Mouse (Mus musculus) cerebellum, postnatal 4 days (tissue): Measurements from ENCODE around the gene Plcd1.
A peak's percentile ranks its signal among the peaks of the same experiment; 100 is the strongest.

Experiments
- DNase-seq, 2 experiments: peaks; one replicate each; pipeline ENCODE4 v3.0.0; 2022; ENCODE audit warnings: low spot score in 2 of 2, mixed read lengths in 1 of 2

Plcd1 gene

DNA sequence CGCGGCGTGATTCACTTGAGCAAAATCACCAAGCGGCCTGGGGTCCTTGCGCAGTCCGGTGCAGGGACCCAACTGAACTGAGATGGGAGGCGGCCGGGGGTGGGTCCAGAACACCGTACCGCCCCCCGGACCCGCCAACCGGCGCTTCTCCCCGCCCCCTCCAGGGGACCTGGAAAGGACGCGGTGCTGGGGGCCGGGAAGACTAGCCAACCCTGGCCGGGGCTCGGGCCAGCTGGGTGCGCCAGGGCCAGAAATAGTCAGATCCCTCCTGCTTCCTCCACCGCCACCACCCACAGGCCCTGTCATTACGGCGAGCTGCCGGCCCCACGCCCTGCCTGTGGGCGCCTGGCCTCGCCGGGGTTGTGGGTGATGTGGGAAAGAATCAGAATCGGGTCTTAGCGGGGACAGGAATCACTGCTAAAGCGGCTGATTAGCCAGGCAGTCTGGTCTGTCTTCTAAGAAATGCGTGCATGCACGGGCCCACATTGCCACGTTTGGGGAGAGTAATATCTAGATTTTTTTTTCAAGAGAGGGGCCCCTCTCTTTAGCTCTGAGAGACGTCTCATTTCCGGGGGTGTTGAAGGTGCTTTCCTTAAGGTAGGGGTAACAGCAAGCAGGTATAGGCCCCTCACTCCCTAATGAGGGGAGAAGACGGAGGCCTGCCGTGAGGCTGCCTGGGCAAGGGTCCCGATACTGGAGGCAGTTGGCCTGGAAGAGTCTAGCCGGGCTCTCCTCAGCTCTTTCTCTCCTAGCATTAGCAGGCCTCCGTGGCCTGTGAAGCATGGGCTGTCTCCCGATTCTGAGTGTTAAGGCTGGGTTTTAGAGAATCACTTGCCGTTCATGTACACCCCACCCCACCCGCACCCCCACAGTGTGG is at the start of gene Plcd1:
TSS of gene Plcd1 (minus strand) at position 84 of the 877 bp plus-strand sequence.
- peak; percentile 77 for DNase-seq

- DNase-seq, result no peak
These were observed 48.8 kb upstream of the Plcd1 start for GRCm38 (mm10) chr9:119142066-119142465.

GRCm38 (mm10) chr9:119138836-119139235 is 45.5 kb upstream of the Plcd1 start:
- no peak for DNase-seq

GRCm38 (mm10) chr9:119130692-119131091 is 37.4 kb upstream of the Plcd1 start:
- no peak for DNase-seq

GRCm38 (mm10) chr9:119128436-119129181 is 35.3 kb upstream of the Plcd1 start:
- no peak for DNase-seq

DNA sequence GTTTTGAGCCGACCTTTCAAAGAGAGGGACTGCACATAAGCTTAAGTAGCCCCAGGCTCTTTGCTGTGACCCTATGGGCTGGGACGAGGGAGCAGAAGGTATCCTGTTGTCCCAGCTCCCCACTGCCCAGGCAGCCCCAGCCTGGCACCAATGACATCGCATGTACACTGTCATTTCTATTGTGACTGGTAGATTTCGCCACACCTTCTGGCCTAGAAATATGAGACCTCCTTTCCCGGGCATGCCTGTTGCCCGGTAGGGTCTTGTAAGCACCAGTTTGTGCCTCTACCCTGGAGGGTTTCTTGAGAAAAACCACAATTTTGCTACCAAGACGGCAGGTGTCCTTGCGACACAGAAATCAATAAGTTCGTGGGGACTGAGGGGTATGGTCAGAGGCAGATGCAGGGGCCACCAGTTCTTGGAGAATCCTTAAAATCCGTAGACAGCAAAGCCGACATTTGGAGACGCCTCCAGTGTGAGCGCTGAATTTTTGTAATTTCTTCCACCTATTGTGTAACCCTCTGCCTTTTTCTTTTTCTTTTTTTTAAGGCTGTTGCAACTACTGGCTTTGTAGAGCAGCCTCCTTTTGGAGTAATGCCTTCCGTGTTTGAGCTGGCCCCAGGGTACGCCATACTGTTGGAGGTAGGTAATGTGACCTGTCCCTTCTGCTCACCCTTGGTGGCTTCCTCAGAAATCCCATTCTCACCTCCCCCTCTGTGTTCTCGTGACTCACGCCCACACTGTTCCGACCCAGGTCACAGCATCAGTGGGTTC is 29.5 kb upstream of the Plcd1 start:
- DNase-seq, result no peak

DNA sequence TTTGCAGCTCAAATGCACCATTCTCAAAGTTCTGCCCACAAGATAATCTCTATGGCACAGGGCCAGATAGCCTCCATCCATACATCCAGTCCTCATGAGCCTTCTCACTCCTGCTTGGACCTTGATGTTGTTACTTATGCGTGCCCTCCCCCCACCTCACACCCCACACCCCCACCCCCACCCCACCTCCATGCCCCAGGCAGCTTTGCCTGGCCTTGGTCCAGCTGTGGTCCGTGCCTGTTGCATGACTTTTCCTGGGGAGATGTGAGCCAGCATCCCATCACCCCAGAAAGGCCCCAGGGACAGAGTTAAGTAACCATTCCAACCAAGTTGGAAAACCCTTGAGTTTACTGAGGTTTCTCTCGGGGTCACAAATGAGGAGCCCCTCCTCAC is 26.9 kb upstream of the Plcd1 start:
- no peak for DNase-seq

- no peak for DNase-seq
These were observed 26.3 kb upstream of the Plcd1 start for GRCm38 (mm10) chr9:119119409-119120167.

GRCm38 (mm10) chr9:119114911-119115310 is 21.6 kb upstream of the Plcd1 start:
- no peak for DNase-seq

DNA sequence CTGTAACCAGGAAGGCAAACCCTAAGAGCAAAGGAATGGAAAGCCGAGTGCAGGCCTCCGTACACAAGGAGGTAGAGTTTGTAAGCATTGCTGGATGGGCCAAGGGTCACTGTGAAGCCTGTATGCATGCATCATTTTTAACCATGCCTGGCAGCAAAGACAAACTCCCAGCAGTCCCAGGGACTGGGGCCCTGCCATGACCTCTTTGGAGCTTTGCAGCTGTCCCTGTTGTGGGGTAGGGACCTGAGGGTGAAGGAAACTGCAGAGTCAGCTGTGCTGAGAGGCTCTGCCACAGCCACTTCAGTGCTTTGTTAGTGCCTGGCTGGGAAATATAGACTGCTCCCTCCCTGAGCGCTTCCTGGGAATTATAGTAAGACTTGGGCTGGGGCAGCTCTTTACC is 17.3 kb upstream of the Plcd1 start:
- no peak for DNase-seq

GRCm38 (mm10) chr9:119109685-119110353 is 16.5 kb upstream of the Plcd1 start:
- no peak for DNase-seq

- DNase-seq, result no peak
These were observed 14.3 kb upstream of the Plcd1 start for GRCm38 (mm10) chr9:119107566-119107965.

- DNase-seq, result no peak
These were observed 9.4 kb upstream of the Plcd1 start for GRCm38 (mm10) chr9:119102783-119103113.

DNA sequence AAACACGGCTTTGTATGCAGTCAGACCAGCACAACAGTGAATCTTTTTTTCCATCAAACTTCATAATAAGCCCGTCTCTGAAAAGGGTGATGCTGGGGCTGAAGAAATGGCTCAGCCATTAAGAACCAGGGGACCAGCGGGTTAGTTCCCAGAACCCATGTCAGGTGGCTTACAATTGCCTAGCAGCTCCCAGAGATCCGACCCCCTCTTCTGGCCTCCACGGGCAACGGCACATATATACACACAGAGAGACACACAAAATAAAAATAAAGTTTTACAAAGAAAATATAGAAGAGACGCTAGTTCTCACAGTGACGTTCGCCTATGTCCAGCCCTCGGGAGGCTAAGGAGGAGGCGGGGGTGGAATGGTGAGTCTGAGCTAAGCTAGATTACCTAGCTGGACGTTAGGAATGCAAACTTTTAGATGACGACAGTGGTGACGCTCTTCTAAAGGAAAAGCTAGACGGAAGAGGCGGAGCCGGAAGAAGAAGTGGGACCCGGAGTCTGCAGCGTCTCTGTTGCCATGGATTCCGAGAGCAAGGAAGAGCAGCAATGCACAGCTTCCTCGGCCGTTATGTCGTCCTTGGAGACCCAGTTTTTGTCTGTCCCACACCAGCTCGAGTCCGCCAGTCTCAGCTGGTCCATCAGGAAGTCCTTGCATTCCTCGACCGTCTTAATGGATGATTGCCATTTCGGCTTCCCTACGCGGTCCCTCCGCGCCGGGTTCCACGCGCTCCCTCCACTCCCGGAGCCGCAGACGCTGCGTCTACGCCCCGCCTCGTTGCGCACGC is 8.9 kb upstream of the Plcd1 start, which contains the start of gene Dlec1:
TSS of gene Dlec1 (plus strand) at position 487 of the 791 bp plus-strand sequence.
- peak in 1 of 2 experiments; percentile 46 for DNase-seq

DNA sequence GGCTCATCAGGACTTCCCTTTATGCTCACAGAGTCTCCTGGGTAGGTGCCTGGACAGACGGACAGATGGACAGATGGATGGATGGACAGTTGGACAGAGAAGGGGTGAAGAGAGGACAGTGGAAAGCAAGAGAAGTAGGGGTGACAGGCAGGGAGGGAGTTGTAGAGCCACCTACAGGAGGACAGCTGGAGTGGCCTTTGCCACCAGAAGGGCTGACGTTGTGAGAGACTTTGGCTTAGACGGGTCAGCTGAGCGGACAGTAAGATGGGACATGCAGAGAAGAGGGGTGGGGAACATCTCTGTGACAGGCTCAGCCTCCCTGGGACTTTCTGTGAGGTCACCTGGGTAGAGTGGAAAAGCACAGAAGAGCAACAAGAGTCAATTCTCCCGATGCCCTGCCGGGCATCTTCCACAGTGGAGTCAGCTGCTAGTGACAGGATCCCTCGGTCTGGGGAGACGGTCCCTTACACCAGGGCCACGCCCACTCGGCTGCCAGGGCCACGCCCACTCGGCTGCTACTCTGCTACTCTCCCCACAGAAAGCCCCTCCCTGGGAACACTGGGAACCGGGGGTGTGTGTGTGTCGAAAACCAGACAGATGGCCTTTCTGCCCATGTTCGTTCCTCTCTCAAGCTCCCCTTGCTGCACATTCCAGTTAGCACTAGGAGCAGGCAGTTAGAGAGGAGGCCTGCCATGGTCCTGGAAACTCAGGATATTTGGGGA is 7.0 kb upstream of the Plcd1 start:
- DNase-seq, result no peak

DNA sequence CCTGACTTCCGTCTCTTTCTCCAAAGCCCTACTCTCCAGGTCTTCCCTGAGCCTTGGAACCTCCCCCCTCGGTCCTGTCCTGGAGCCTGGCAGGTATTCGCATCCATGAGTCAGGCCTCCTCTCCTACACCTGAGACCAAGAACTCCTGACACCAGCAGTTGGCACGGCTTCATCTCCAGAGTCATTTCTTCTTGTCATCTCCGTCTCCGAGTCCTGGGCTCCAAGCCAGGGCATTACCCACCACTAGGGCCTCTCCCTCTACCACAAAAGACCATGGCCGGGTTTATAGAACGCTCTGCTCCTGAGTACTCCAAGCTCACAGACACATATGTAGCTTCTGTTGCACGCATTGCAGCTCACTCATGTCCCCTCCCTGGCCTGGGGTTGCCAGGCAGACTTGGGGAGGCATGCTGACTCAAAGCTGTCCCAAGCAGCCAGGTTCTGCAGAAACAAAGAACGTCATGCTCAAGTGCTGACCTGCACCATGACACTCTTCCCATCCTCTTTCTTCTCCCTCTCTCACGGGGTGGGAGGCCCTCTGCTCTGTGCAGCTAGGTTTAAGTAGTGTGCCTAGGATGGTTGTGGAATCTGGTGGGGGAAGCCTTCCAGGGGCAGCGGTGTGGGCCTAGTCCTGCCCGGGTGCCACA is 1.3 kb upstream of the Plcd1 start:
- peak in 1 of 2 experiments; percentile 42 for DNase-seq

DNA sequence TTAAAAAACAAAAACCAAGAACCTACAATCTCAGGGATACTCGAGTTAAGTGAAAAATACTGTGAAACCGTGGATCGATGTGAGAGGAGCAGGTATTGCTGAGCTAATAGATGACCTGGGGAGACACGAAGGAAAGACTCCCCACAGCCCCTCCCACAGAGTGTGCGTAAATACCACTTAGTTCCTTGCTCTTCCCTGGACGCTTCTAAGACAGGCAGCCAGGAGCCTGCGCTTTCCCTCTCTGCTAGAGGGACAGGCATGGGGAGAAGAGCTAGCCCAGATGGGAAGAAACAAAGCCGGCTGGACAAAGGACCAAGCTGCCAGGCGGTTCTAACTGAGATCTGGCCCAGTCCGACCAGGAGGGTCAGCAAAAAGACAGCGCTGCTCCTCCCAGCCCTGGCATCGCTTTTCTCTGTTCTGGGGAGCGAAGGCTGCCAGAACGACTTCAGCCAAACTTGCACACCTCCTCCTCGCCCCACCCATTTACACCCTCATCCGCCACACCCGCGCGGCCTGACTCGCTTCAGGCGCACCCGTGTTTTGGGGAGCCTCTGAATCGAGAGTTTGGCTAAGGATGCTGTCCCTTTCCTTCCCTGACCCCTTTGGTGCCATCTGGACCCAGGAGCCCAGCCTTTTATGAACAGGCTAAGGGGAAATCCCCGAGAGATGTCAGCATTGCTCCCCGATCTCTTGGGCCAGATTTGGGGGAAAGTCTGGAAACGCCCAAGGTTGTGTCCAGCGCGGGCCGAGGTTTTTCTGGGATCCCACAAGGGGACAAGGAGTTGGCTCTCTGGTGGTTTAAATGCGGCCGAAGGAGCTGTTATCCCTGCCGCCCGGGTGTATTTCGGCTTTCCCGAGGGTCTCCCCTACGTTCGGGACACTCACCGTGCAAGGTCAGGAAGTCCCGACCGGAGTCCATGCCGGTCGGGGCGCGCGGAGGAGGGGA is 556 bp downstream of the Plcd1 start:
- DNase-seq, result no peak
